Mouse (Mus musculus): ENCODE measurements around the gene Hspa5. TPM values are rescaled to one million over a fixed set of nuclear protein-coding genes. Genes with fewer than 3 reads are reported as not detected.

Hspa5 gene
- total and polyA plus RNA-seq, 3 experiments = 427 to 818 (median 752) TPM

- WGBS = 74% methylated on average over 1 of the region's 1 CpGs
- Histone ChIP-seq H3K9ac (ENCODE audit: low read depth, low read length) (no peak overlapping the region), H3K36me3 (ENCODE audit: control insufficient read depth, insufficient read depth, low read length) (peaks cover 6% of the 10 kb centered on the region), H3K27me3 (ENCODE audit: control insufficient read depth, insufficient read depth, low read length) (no peaks in the 10 kb centered on the region), H3K79me2 (replicated peaks; ENCODE audit: control insufficient read depth, insufficient read depth, low read length) (peaks cover 6% of the 10 kb centered on the region), H3K4me1 (ENCODE audit: control insufficient read depth, insufficient read depth, low read length) (peaks cover 6% of the 10 kb centered on the region), H3K27ac (no peak overlapping the region), H3K4me3 (no peak overlapping the region)
- intact Hi-C loops (cut with DNase I) = no loop called here
- DNase-seq = no peak
- TF ChIP-seq POLR2A (IDR thresholded peaks at IDR 0.05; ENCODE audit: insufficient read depth, low read depth, low read length) (no peak), EP300 (IDR thresholded peaks at IDR 0.05; ENCODE audit: insufficient read depth, low read depth, low read length) (no peak), CTCF (IDR thresholded peaks at IDR 0.05) (no peak)
These were observed 31.9 kb upstream of the Hspa5 start for GRCm38 (mm10) chr2:34739684-34740391.

- intact Hi-C loops (cut with DNase I) = no loop called here
- H3K9ac ChIP-seq (ENCODE audit: low read depth, low read length) = no peak overlapping the region
- no peaks in the 10 kb centered on the region for H3K27me3 ChIP-seq (ENCODE audit: control insufficient read depth, insufficient read depth, low read length)
- TF ChIP-seq EP300 (IDR thresholded peaks at IDR 0.05; ENCODE audit: insufficient read depth, low read depth, low read length) (no peak), CTCF (IDR thresholded peaks at IDR 0.05) (no peak), POLR2A (IDR thresholded peaks at IDR 0.05; ENCODE audit: insufficient read depth, low read depth, low read length) (no peak)
- DNase-seq = no peak
- WGBS = 81% methylated on average over 12 of the region's 12 CpGs
- peaks cover 6% of the 10 kb centered on the region for H3K4me1 ChIP-seq (ENCODE audit: control insufficient read depth, insufficient read depth, low read length)
- no peak overlapping the region for H3K27ac ChIP-seq
- H3K36me3 ChIP-seq (ENCODE audit: control insufficient read depth, insufficient read depth, low read length) = peaks cover 6% of the 10 kb centered on the region
- peaks cover 5% of the 10 kb centered on the region for H3K79me2 ChIP-seq (replicated peaks; ENCODE audit: control insufficient read depth, insufficient read depth, low read length)
- H3K4me3 ChIP-seq = no peak overlapping the region
These were observed 30.2 kb upstream of the Hspa5 start for GRCm38 (mm10) chr2:34741390-34742159.

- intact Hi-C loops (cut with DNase I) = no loop called here
These were observed 29.1 kb upstream of the Hspa5 start for GRCm38 (mm10) chr2:34742675-34743074.

GRCm38 (mm10) chr2:34744476-34744875 lies 27.3 kb upstream of the Hspa5 start:
- no peaks in the 10 kb centered on the region for H3K27me3 ChIP-seq (ENCODE audit: control insufficient read depth, insufficient read depth, low read length)
- H3K79me2 ChIP-seq (replicated peaks; ENCODE audit: control insufficient read depth, insufficient read depth, low read length) = peaks cover 5% of the 10 kb centered on the region; the same call in 1 of the 2 replicates
- TF ChIP-seq CTCF (IDR thresholded peaks at IDR 0.05) (no peak), POLR2A (IDR thresholded peaks at IDR 0.05; ENCODE audit: insufficient read depth, low read depth, low read length) (no peak), EP300 (IDR thresholded peaks at IDR 0.05; ENCODE audit: insufficient read depth, low read depth, low read length) (no peak)
- 94% methylated on average over 8 of the region's 8 CpGs for WGBS
- DNase-seq = no peak
- intact Hi-C loops (cut with DNase I) = no loop called here
- no peak overlapping the region for H3K4me3 ChIP-seq
- H3K9ac ChIP-seq (ENCODE audit: low read depth, low read length) = no peak overlapping the region
- peaks cover 6% of the 10 kb centered on the region for H3K36me3 ChIP-seq (ENCODE audit: control insufficient read depth, insufficient read depth, low read length)
- no peak overlapping the region for H3K27ac ChIP-seq
- peaks cover 3% of the 10 kb centered on the region for H3K4me1 ChIP-seq (ENCODE audit: control insufficient read depth, insufficient read depth, low read length)

More at GRCm38 (mm10) chr2:34742675-34743074, 29.1 kb upstream of the Hspa5 start:
- DNase-seq = no peak
- H3K36me3 ChIP-seq (ENCODE audit: control insufficient read depth, insufficient read depth, low read length) = peaks cover 6% of the 10 kb centered on the region
- peaks cover 6% of the 10 kb centered on the region for H3K4me1 ChIP-seq (ENCODE audit: control insufficient read depth, insufficient read depth, low read length)
- H3K4me3 ChIP-seq = no peak overlapping the region
- WGBS = 70% methylated on average over 8 of the region's 8 CpGs
- TF ChIP-seq POLR2A (IDR thresholded peaks at IDR 0.05; ENCODE audit: insufficient read depth, low read depth, low read length) (no peak), EP300 (IDR thresholded peaks at IDR 0.05; ENCODE audit: insufficient read depth, low read depth, low read length) (no peak), CTCF (IDR thresholded peaks at IDR 0.05) (no peak)
- H3K27me3 ChIP-seq (ENCODE audit: control insufficient read depth, insufficient read depth, low read length) = no peaks in the 10 kb centered on the region
- peaks cover 3% of the 10 kb centered on the region; the same call in 1 of the 2 replicates for H3K79me2 ChIP-seq (replicated peaks; ENCODE audit: control insufficient read depth, insufficient read depth, low read length)
- no peak overlapping the region for H3K27ac ChIP-seq
- H3K9ac ChIP-seq (ENCODE audit: low read depth, low read length) = no peak overlapping the region

- intact Hi-C loops (cut with DNase I) = no loop called here
- no peak for DNase-seq
- no peaks in the 10 kb centered on the region for H3K27me3 ChIP-seq (ENCODE audit: control insufficient read depth, insufficient read depth, low read length)
- WGBS = 79% methylated on average over 2 of the region's 2 CpGs
- peaks cover 5% of the 10 kb centered on the region; the same call in 1 of the 2 replicates for H3K79me2 ChIP-seq (replicated peaks; ENCODE audit: control insufficient read depth, insufficient read depth, low read length)
- H3K27ac ChIP-seq = no peak overlapping the region
- no peak overlapping the region for H3K9ac ChIP-seq (ENCODE audit: low read depth, low read length)
- H3K36me3 ChIP-seq (ENCODE audit: control insufficient read depth, insufficient read depth, low read length) = peaks cover 8% of the 10 kb centered on the region
- no peak overlapping the region for H3K4me3 ChIP-seq
- TF ChIP-seq POLR2A (IDR thresholded peaks at IDR 0.05; ENCODE audit: insufficient read depth, low read depth, low read length) = no peak
- no peak for TF ChIP-seq EP300 (IDR thresholded peaks at IDR 0.05; ENCODE audit: insufficient read depth, low read depth, low read length)
- TF ChIP-seq CTCF (IDR thresholded peaks at IDR 0.05) = no peak
- peaks cover 3% of the 10 kb centered on the region for H3K4me1 ChIP-seq (ENCODE audit: control insufficient read depth, insufficient read depth, low read length)
These were observed 26.1 kb upstream of the Hspa5 start for GRCm38 (mm10) chr2:34745673-34746072.

GRCm38 (mm10) chr2:34748479-34748878 lies 23.3 kb upstream of the Hspa5 start:
- Histone ChIP-seq H3K36me3 (ENCODE audit: control insufficient read depth, insufficient read depth, low read length) (peaks cover 7% of the 10 kb centered on the region), H3K9ac (ENCODE audit: low read depth, low read length) (no peak overlapping the region), H3K4me3 (no peak overlapping the region), H3K27me3 (ENCODE audit: control insufficient read depth, insufficient read depth, low read length) (no peaks in the 10 kb centered on the region), H3K79me2 (replicated peaks; ENCODE audit: control insufficient read depth, insufficient read depth, low read length) (peaks cover 3% of the 10 kb centered on the region; the same call in 1 of the 2 replicates), H3K27ac (no peak overlapping the region), H3K4me1 (ENCODE audit: control insufficient read depth, insufficient read depth, low read length) (peaks cover 2% of the 10 kb centered on the region)
- WGBS = 77% methylated on average over 4 of the region's 4 CpGs
- intact Hi-C loops (cut with DNase I) = no loop called here
- TF ChIP-seq POLR2A (IDR thresholded peaks at IDR 0.05; ENCODE audit: insufficient read depth, low read depth, low read length) (no peak), EP300 (IDR thresholded peaks at IDR 0.05; ENCODE audit: insufficient read depth, low read depth, low read length) (no peak)
- no peak for DNase-seq
